Mouse (Mus musculus) stomach, embryonic 14.5 days (tissue): Measurements from ENCODE around the gene Dnm1. TPM values are rescaled to one million over a fixed set of nuclear protein-coding genes. Genes with fewer than 3 reads are reported as not detected.

Experiments
- ATAC-seq: fragments of 200-750 bp; cut with Nextera tagmentation; 2 replicates; pipeline ENCODE4 v1.8.0; 2017; ENCODE audit warnings: low read depth, moderate TSS enrichment; ENCODE audit not compliant: insufficient number of reproducible peaks, insufficient read depth, low FRiP score
- H3K27ac ChIP-seq: fragments of 300-500 bp; sonication (generic); 2 replicates; pipeline ENCODE4 v1.5.1; 2014; ENCODE audit warnings: mild to moderate bottlenecking, low read length, moderate library complexity, mixed read lengths
- H3K27me3 ChIP-seq: fragments of 300-500 bp; sonication (generic); 2 replicates; pipeline ENCODE4 v1.6.1; 2014; ENCODE audit warnings: low read length, control low read depth, mixed read lengths; ENCODE audit not compliant: control insufficient read depth, insufficient read depth
- H3K36me3 ChIP-seq: fragments of 300-500 bp; sonication (generic); 2 replicates; pipeline ENCODE4 v1.6.1; 2014; ENCODE audit warnings: mild to moderate bottlenecking, control low read depth, low read length, moderate library complexity, mixed read lengths; ENCODE audit not compliant: control insufficient read depth, insufficient read depth
- H3K4me1 ChIP-seq: fragments of 300-500 bp; sonication (generic); 2 replicates; pipeline ENCODE4 v1.6.1; 2014; ENCODE audit warnings: low read length, control low read depth, mixed read lengths; ENCODE audit not compliant: control insufficient read depth, insufficient read depth
- H3K4me2 ChIP-seq: fragments of 300-500 bp; sonication (generic); replicated peaks from 2 replicates; pipeline ENCODE4 v1.6.1; 2014; ENCODE audit warnings: low read depth, low read length, control low read depth
- H3K4me3 ChIP-seq: fragments of 300-500 bp; sonication (generic); 2 replicates; pipeline ENCODE4 v1.5.1; 2014; ENCODE audit warnings: low read depth, low read length, control low read depth
- H3K9ac ChIP-seq: fragments of 300-500 bp; sonication (generic); replicated peaks from 2 replicates; pipeline ENCODE4 v1.6.1; 2014; ENCODE audit warnings: low read depth, mild to moderate bottlenecking, control low read depth, low read length, moderate library complexity, mixed read lengths
- H3K9me3 ChIP-seq: fragments of 300-500 bp; sonication (generic); 2 replicates; pipeline ENCODE4 v1.6.1; 2016; ENCODE audit warnings: low read depth, low read length, control low read depth; ENCODE audit not compliant: control insufficient read depth
- WGBS: fragments of 180-500 bp; shearing (Covaris S2); extraction: QIAGEN DNeasy Blood & Tissue Kit; methylation state at CpG from one replicate; pipeline ENCODE4 v1.1.7; 2014; 5-methylcytosine and 5-hydroxymethylcytosine counted together
- polyA plus RNA-seq: library from polyadenylated mRNA; unstranded; fragments of >200 nt; fragmentation: Nextera tagmentation; extraction: Ambion mirVana; gene quantifications from 2 replicates; pipeline ENCODE4 v1.2.1, GENCODE M21; 2014

Gene Dnm1
- 20.5 and 22.6 TPM in 2 replicates for polyA plus RNA-seq

DNA sequence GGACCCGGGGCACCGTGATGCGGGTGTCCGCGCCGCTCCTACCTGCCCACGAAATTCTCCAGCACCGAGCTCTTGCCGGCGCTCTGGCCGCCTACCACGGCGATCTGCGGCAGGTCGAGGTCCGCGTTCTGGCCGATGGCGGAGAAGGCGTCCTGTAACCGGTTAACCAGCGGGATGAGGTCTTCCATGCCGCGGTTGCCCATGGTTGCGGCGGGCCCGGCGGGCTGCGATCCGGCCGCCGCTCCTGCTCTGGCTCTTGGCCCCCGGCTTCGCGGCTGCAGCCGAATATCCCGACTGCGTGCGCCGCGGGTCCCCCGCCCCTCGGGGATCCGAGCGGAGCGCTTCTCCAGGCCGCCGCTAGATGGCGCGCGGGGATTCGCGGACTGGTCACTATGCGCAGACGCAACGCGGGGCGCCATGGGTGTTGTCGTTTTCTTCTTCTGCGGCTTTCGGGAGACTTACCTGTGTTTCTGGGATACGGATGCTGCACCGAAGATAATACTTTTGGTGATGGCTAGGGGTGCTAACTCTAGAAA, at the start of gene Dnm1:
Gene Dnm1 (minus strand): TSS at position 332 of the 536 bp plus-strand sequence.
- under 1% methylated on average over 63 of the region's 63 CpGs for WGBS
- H3K9me3 ChIP-seq = no peaks in the 10 kb centered on the region
- H3K27me3 ChIP-seq = no peaks in the 10 kb centered on the region

DNA sequence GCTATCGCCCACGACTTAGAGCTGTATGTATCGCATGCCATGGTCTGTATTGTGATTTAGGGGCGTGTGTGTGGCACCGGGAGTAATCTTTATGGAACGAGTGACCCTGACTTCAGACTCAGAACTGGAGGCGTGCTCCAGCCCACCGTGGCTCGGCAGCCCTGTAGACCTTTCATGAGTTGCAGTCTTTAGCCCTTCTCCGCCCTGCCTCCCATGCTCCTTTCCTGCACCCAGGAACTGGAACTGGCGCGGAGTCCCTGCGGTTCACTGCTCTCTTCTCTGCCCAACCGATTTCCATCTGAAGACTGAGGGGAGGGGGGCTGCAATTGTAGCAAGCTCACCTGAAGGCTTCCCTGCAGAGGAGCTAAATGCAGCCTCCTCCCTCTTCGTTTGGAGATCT, 43.6 kb upstream of the Dnm1 start:
- Histone ChIP-seq H3K27me3 (no peaks in the 10 kb centered on the region), H3K9me3 (no peaks in the 10 kb centered on the region), H3K4me2 (peak overlapping the region; percentile 95), H3K9ac (peak overlapping the region; percentile 70), H3K36me3 (peaks cover 7% of the 10 kb centered on the region; the same call in 1 of the 2 replicates), H3K4me1 (peaks cover 6% of the 10 kb centered on the region; the same call in 1 of the 2 replicates), H3K27ac (no peak overlapping the region; the same call in 1 of the 2 replicates), H3K4me3 (peak overlapping the region; percentile 80)
- ATAC-seq = no peak
- 0% methylated on average over 15 of the region's 15 CpGs for WGBS

More for the DNA sequence above, at the start of gene Dnm1:
- Histone ChIP-seq H3K36me3 (no peaks in the 10 kb centered on the region), H3K9ac (peak within 1 kb of the TSS; percentile 51), H3K27ac (peak within 1 kb of the TSS; percentile 48; the same call in 1 of the 2 replicates), H3K4me2 (peak within 1 kb of the TSS; percentile 87), H3K4me1 (peaks cover 13% of the 10 kb centered on the region; the same call in 1 of the 2 replicates), H3K4me3 (peak within 1 kb of the TSS; percentile 69)
- peak; percentile 69 for ATAC-seq

DNA sequence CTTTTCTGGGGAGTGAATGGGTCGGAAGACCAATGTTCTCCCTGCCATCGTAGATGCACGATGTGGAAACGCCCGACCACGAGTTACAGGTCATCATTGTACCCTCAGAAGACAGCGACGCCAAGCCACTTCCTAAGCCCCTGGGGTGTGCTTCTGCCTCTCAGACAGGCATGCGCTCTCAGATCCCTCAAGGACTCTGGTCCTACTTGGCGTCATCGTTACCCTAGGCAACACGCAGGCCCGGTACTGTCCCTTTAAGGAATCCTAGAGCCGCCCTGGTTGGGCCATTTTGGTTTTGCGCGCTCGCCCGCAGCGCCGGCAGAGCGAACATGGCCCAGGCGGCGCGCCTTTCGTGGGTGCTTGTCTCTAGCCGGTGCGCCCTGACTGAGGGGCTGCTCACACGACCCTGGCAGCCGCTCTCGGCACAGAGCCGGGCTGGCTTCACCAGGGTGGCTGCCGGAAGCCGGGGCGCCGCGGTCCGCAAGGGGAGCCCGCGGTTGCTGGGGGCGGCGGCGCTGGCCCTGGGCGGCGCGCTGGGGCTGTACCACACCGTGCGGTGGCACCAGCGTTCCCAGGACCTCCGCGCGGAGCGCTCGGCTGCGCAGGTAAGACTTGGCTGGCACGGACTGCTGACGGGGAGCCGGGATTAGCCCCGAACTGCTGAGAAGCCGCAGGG, 42.9 kb upstream of the Dnm1 start:
- peaks cover 5% of the 10 kb centered on the region; the same call in 1 of the 2 replicates for H3K36me3 ChIP-seq
- H3K4me2 ChIP-seq = peak overlapping the region; percentile 95
- H3K4me3 ChIP-seq = peak overlapping the region; percentile 80
- H3K27me3 ChIP-seq = no peaks in the 10 kb centered on the region
- H3K4me1 ChIP-seq = peaks cover 6% of the 10 kb centered on the region; the same call in 1 of the 2 replicates
- peak; percentile 94 for ATAC-seq
- H3K9me3 ChIP-seq = no peaks in the 10 kb centered on the region
- H3K27ac ChIP-seq = peak overlapping the region; percentile 84
- peak overlapping the region; percentile 70 for H3K9ac ChIP-seq
- under 1% methylated on average over 59 of the region's 59 CpGs for WGBS

- under 1% methylated on average over 31 of the region's 31 CpGs for WGBS
- peak within 1 kb of the TSS; percentile 70 for H3K9ac ChIP-seq
Measured at GRCm38 (mm10) chr2:32395484-32395945, 42.4 kb upstream of the Dnm1 start, which contains the start of gene Ptges2. Gene Ptges2, plus strand, starts transcription at chr2:32395896.

DNA sequence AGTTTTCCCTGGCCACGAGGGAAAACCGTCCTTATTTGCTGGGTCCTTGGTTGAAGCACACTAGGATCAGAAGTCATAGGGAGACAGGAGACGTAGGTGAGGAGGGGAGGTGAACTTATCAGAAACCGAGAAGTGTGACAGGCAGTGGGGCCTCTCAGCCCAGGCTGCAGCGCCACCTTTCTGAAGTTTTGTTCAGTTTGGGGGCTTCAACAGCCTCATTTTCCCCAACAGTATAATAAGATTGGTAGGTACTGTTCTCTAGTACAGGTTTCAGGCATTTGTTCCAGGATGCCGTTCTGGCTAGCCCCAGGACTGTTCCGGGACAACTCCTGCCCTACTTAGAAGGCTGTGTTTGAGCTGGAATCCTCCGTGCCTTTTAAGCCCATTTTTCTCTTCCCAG, 41.8 kb upstream of the Dnm1 start:
- no peaks in the 10 kb centered on the region for H3K27me3 ChIP-seq
- no peaks in the 10 kb centered on the region for H3K9me3 ChIP-seq
- H3K4me1 ChIP-seq = peaks cover 6% of the 10 kb centered on the region; the same call in 1 of the 2 replicates
- H3K9ac ChIP-seq = peak overlapping the region; percentile 70; the same call in 1 of the 2 replicates
- H3K4me2 ChIP-seq = peak overlapping the region; percentile 95
- H3K36me3 ChIP-seq = no peaks in the 10 kb centered on the region
- peak overlapping the region; percentile 80 for H3K4me3 ChIP-seq
- WGBS = 2% methylated on average over 8 of the region's 8 CpGs
- ATAC-seq = no peak
- H3K27ac ChIP-seq = peak overlapping the region; percentile 84

More at GRCm38 (mm10) chr2:32395484-32395945, 42.4 kb upstream of the Dnm1 start, which contains the start of gene Ptges2:
- ATAC-seq = peak; percentile 85
- H3K9me3 ChIP-seq = no peaks in the 10 kb centered on the region
- H3K4me2 ChIP-seq = peak within 1 kb of the TSS; percentile 95
- peak within 1 kb of the TSS; percentile 84 for H3K27ac ChIP-seq
- H3K4me1 ChIP-seq = peaks cover 6% of the 10 kb centered on the region; the same call in 1 of the 2 replicates
- no peaks in the 10 kb centered on the region for H3K36me3 ChIP-seq
- H3K27me3 ChIP-seq = no peaks in the 10 kb centered on the region
- H3K4me3 ChIP-seq = peak within 1 kb of the TSS; percentile 80

GRCm38 (mm10) chr2:32392063-32392462, 38.9 kb upstream of the Dnm1 start:
- 76% methylated on average over 5 of the region's 5 CpGs for WGBS
- H3K4me2 ChIP-seq = no peak overlapping the region

DNA sequence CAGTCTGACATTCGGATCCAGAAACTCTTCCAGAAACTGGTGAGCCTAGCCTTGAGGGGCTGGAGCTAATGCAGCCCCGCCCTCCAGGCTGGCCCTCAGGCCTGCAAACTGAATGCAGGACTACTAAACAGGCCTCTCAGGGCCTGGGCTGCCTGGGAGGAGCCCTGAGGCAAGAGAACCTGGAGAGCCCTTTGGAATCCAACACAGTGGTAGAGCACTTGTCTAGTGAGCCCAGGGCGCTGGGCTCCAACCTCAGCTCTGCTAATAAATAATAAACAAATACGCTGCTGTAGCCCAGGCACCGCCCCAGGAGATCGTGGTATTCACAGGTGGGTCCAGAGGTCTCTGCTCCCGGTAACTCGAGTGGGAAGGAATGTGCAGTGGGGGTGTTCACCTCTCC, 37.7 kb upstream of the Dnm1 start:
- ATAC-seq = no peak
- H3K36me3 ChIP-seq = no peaks in the 10 kb centered on the region
- 61% methylated on average over 8 of the region's 8 CpGs for WGBS
- no peak overlapping the region for H3K4me3 ChIP-seq
- H3K9ac ChIP-seq = no peak overlapping the region
- H3K4me2 ChIP-seq = no peak overlapping the region
- no peaks in the 10 kb centered on the region for H3K9me3 ChIP-seq
- no peaks in the 10 kb centered on the region for H3K27me3 ChIP-seq
- H3K27ac ChIP-seq = no peak overlapping the region
- H3K4me1 ChIP-seq = no peaks in the 10 kb centered on the region

More at GRCm38 (mm10) chr2:32392063-32392462, 38.9 kb upstream of the Dnm1 start:
- no peak overlapping the region for H3K9ac ChIP-seq
- ATAC-seq = no peak
- H3K9me3 ChIP-seq = no peaks in the 10 kb centered on the region
- peaks cover 4% of the 10 kb centered on the region; the same call in 1 of the 2 replicates for H3K4me1 ChIP-seq
- H3K27me3 ChIP-seq = no peaks in the 10 kb centered on the region
- no peak overlapping the region for H3K27ac ChIP-seq
- no peaks in the 10 kb centered on the region for H3K36me3 ChIP-seq
- no peak overlapping the region for H3K4me3 ChIP-seq

DNA sequence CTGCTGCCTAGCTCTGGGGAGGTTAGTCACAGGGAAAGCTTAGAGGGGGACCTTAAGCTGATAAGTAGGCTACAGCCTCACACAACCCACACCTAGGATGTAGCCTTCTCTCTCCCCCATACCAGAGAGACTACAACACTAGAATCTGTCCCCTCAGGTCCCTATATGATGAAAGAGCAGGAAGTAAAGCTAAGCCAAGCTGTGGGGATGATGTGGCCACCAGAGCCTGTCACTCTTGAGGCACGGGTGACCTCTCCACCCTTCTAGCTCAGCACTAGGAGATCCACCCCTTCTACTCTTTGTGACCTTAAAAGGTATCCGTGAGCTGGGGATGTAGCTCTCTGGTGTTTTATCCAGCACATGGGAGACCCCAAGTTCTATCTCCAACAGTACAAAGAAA, 36.0 kb upstream of the Dnm1 start:
- H3K4me3 ChIP-seq = no peak overlapping the region
- no peaks in the 10 kb centered on the region for H3K9me3 ChIP-seq
- H3K36me3 ChIP-seq = no peaks in the 10 kb centered on the region
- no peak overlapping the region for H3K9ac ChIP-seq
- no peaks in the 10 kb centered on the region for H3K27me3 ChIP-seq
- no peak overlapping the region for H3K27ac ChIP-seq
- 79% methylated on average over 2 of the region's 2 CpGs for WGBS
- H3K4me1 ChIP-seq = no peaks in the 10 kb centered on the region
- no peak overlapping the region for H3K4me2 ChIP-seq
- ATAC-seq = no peak
